Mouse (Mus musculus): Measurements from ENCODE around the gene Ntn4.

GRCm38 (mm10) chr10:93688306-93689171 is 48.1 kb downstream of the Ntn4 start:
- TF ChIP-seq CTCF (IDR thresholded peaks at IDR 0.05; ENCODE audit: low read depth, low read length) = no peak
- TF ChIP-seq TAL1 (conservative IDR thresholded peaks at IDR 0.05; ENCODE audit: low read depth, low read length) = no peak
- no peak for TF ChIP-seq GATA1 (IDR thresholded peaks at IDR 0.05; ENCODE audit: borderline replicate concordance, low read length)
- TF ChIP-seq GATA2 (IDR thresholded peaks at IDR 0.05; ENCODE audit: borderline replicate concordance, low read depth, low read length) = no peak
- no peak for TF ChIP-seq POLR2AphosphoS5 (IDR thresholded peaks at IDR 0.05; ENCODE audit: insufficient replicate concordance, low read depth, low read length)
